Mouse (Mus musculus): ENCODE data around the gene Surf2. TPM values are rescaled to one million over a fixed set of nuclear protein-coding genes. Genes with fewer than 3 reads are reported as not detected.
A peak's percentile ranks its signal among the peaks of the same experiment; 100 is the strongest.

Gene Surf2
- total RNA-seq, 1 experiment = 32.3 TPM

DNA sequence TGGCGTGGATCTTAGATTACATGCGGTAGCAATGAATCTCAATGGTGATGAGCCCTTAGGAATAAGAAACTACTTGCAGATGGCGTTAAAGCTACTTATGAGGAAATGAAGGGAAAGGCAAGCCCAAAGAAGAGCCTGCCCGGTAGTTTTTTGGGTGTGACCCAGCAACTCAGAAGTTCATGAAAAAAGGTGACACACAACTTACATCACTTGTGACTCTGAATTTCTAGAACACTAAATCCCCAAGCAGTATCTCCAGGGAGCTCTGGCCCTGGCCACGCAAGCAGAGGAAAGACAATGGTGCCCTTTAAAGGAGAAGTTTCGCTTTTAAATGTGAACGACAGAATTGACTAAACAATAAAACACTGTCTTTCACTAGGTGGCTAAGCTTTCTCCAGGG is 12.9 kb upstream of the Surf2 start:
- H3K27ac ChIP-seq (ENCODE audit: insufficient read depth, low read depth, low read length, poor library complexity, severe bottlenecking) = peak overlapping the region; percentile 41; the same call in 1 of the 2 replicates
- TF ChIP-seq ZC3H11A (IDR thresholded peaks at IDR 0.05; ENCODE audit: borderline replicate concordance, low read depth, low read length) (no peak), CHD2 (IDR thresholded peaks at IDR 0.05; ENCODE audit: low read depth, low read length) (no peak), HCFC1 (IDR thresholded peaks at IDR 0.05; ENCODE audit: borderline replicate concordance, insufficient read depth, low read length) (no peak), ZNF384 (IDR thresholded peaks at IDR 0.05; ENCODE audit: low read depth, low read length) (no peak), MAFK (IDR thresholded peaks at IDR 0.05; ENCODE audit: insufficient read depth, low read depth, low read length) (no peak)
- peaks cover 48% of the 10 kb centered on the region for H3K36me3 ChIP-seq (ENCODE audit: control insufficient read depth, insufficient read depth, low read length, poor library complexity, severe bottlenecking)
- H3K4me1 ChIP-seq (ENCODE audit: control insufficient read depth in 2 of 2, insufficient read depth in 2 of 2, low read length in 2 of 2, poor library complexity in 1 of 2) = peaks cover 0 to 8% of the 10 kb centered on the region in 2 experiments; a peak in 1 of 4 replicates
- H3K9me3 ChIP-seq (ENCODE audit: control insufficient read depth, insufficient read depth, low read depth, low read length) = no peaks in the 10 kb centered on the region
- DNase-seq (ENCODE audit: low read depth, low spot score) = no peak
- in situ Hi-C loops (cut with MboI; ENCODE audit: low sequenced_read_pairs in 2 of 2, unreplicated experiment in 2 of 2) = loop anchor here in 1 of 2 experiments (25.0 kb wide), 1 partner anchor 466 kb away; the partner anchor contains the start of gene Sec16a
- peak overlapping the region; percentile 41; the same call in 1 of the 2 replicates for H3K9ac ChIP-seq (ENCODE audit: insufficient read depth, low read depth, low read length, poor library complexity, severe bottlenecking)
- peak overlapping the region; percentile 54 to 67 for H3K4me3 ChIP-seq (ENCODE audit: insufficient read depth in 1 of 2, low read depth in 1 of 2, low read length in 2 of 2, poor library complexity in 1 of 2, severe bottlenecking in 1 of 2)

DNA sequence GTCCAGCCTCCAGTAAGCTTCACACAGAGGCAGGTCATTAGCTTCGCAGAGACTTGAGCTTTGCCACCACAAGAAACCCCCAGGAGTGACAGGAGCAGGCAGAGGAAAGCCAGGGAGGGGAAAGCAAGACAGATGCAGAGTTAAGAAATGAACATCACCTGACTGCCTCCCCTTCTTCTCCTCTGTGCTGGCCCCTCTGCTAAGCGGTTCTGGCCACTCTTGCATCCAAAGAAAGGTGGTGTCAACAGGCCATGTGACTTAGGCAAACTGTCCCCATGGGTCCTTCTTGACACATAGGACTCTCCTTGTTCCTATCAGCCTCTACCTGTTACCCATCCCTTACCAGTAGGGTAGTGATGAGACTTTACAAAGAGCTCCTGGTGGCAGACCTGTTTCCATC is 10.2 kb upstream of the Surf2 start:
- in situ Hi-C loops (cut with MboI; ENCODE audit: low sequenced_read_pairs in 2 of 2, unreplicated experiment in 2 of 2) = loop anchor here in 1 of 2 experiments (25.0 kb wide), 1 partner anchor 469 kb away; the partner anchor contains the start of gene Sec16a
- H3K27ac ChIP-seq (ENCODE audit: insufficient read depth, low read depth, low read length, poor library complexity, severe bottlenecking) = no peak overlapping the region
- H3K4me1 ChIP-seq (ENCODE audit: control insufficient read depth in 2 of 2, insufficient read depth in 2 of 2, low read length in 2 of 2, poor library complexity in 1 of 2) = peaks cover 0 to 9% of the 10 kb centered on the region in 2 experiments; a peak in 1 of 4 replicates
- no peak for DNase-seq (ENCODE audit: low read depth, low spot score)
- no peak overlapping the region for H3K4me3 ChIP-seq (ENCODE audit: insufficient read depth in 1 of 2, low read depth in 1 of 2, low read length in 2 of 2, poor library complexity in 1 of 2, severe bottlenecking in 1 of 2)
- no peak overlapping the region for H3K9ac ChIP-seq (ENCODE audit: insufficient read depth, low read depth, low read length, poor library complexity, severe bottlenecking)
- TF ChIP-seq CHD2 (IDR thresholded peaks at IDR 0.05; ENCODE audit: low read depth, low read length) = no peak
- TF ChIP-seq ZNF384 (IDR thresholded peaks at IDR 0.05; ENCODE audit: low read depth, low read length) = no peak
- no peak for TF ChIP-seq MAFK (IDR thresholded peaks at IDR 0.05; ENCODE audit: insufficient read depth, low read depth, low read length)
- no peak for TF ChIP-seq HCFC1 (IDR thresholded peaks at IDR 0.05; ENCODE audit: borderline replicate concordance, insufficient read depth, low read length)
- no peak for TF ChIP-seq ZC3H11A (IDR thresholded peaks at IDR 0.05; ENCODE audit: borderline replicate concordance, low read depth, low read length)
- peaks cover 33% of the 10 kb centered on the region for H3K36me3 ChIP-seq (ENCODE audit: control insufficient read depth, insufficient read depth, low read length, poor library complexity, severe bottlenecking)
- H3K9me3 ChIP-seq (ENCODE audit: control insufficient read depth, insufficient read depth, low read depth, low read length) = no peaks in the 10 kb centered on the region

DNA sequence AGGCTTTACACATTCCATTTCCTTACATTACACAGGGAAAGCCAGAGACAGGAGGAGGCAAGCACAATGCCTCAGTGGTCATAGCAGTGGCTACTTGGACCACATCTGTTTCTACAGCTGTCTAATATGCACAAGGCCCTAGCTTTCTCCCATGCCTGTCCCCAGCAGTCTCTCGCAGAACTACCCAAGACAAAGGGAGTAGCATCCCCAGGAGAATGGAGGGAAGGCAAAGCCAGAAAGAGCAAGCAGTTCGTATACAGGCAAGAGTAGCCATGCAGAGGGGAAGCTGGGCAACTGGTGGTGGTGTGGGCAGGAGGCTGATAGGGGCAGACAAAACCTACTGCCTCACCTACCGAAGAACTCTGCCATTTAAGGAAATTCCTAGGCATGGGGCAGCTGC is 9.7 kb upstream of the Surf2 start:
- TF ChIP-seq MAFK (IDR thresholded peaks at IDR 0.05; ENCODE audit: insufficient read depth, low read depth, low read length) = no peak
- TF ChIP-seq ZNF384 (IDR thresholded peaks at IDR 0.05; ENCODE audit: low read depth, low read length) = no peak
- no peak for TF ChIP-seq HCFC1 (IDR thresholded peaks at IDR 0.05; ENCODE audit: borderline replicate concordance, insufficient read depth, low read length)
- no peak for TF ChIP-seq ZC3H11A (IDR thresholded peaks at IDR 0.05; ENCODE audit: borderline replicate concordance, low read depth, low read length)
- TF ChIP-seq CHD2 (IDR thresholded peaks at IDR 0.05; ENCODE audit: low read depth, low read length) = no peak
- H3K27ac ChIP-seq (ENCODE audit: insufficient read depth, low read depth, low read length, poor library complexity, severe bottlenecking) = no peak overlapping the region
- H3K4me1 ChIP-seq (ENCODE audit: control insufficient read depth in 2 of 2, insufficient read depth in 2 of 2, low read length in 2 of 2, poor library complexity in 1 of 2) = peaks cover 0 to 9% of the 10 kb centered on the region in 2 experiments; a peak in 1 of 4 replicates
- in situ Hi-C loops (cut with MboI; ENCODE audit: low sequenced_read_pairs in 2 of 2, unreplicated experiment in 2 of 2) = loop anchor here in 1 of 2 experiments (25.0 kb wide), 1 partner anchor 469 kb away; the partner anchor contains the start of gene Sec16a
- H3K36me3 ChIP-seq (ENCODE audit: control insufficient read depth, insufficient read depth, low read length, poor library complexity, severe bottlenecking) = peaks cover 35% of the 10 kb centered on the region
- H3K9ac ChIP-seq (ENCODE audit: insufficient read depth, low read depth, low read length, poor library complexity, severe bottlenecking) = no peak overlapping the region
- no peak overlapping the region for H3K4me3 ChIP-seq (ENCODE audit: insufficient read depth in 1 of 2, low read depth in 1 of 2, low read length in 2 of 2, poor library complexity in 1 of 2, severe bottlenecking in 1 of 2)
- no peak for DNase-seq (ENCODE audit: low read depth, low spot score)
- H3K9me3 ChIP-seq (ENCODE audit: control insufficient read depth, insufficient read depth, low read depth, low read length) = no peaks in the 10 kb centered on the region

DNA sequence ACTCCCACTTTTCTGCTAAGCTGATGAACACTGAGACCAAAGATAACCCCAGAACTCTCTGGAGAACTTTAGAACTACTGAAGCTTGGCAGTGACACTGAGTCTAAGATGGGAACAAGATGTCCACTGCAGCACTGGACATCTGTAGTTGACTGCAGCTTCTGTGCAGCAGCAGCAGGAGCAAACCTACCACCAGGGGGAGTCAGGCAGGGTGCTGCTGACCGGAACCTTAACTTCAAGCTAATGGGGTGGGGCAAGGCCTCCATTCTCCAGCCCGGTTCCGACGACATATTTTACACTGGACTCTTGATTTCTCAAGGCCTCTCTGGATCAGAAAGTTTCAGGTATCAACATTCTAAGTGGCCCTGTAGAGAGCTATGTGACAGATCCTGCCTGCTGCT is 9.1 kb upstream of the Surf2 start:
- no peak for DNase-seq (ENCODE audit: low read depth, low spot score)
- Histone ChIP-seq H3K36me3 (ENCODE audit: control insufficient read depth, insufficient read depth, low read length, poor library complexity, severe bottlenecking) (peaks cover 42% of the 10 kb centered on the region), H3K9me3 (ENCODE audit: control insufficient read depth, insufficient read depth, low read depth, low read length) (no peaks in the 10 kb centered on the region), H3K4me1 (ENCODE audit: control insufficient read depth in 2 of 2, insufficient read depth in 2 of 2, low read length in 2 of 2, poor library complexity in 1 of 2) (peaks cover 0 to 9% of the 10 kb centered on the region in 2 experiments; a peak in 1 of 4 replicates), H3K4me3 (ENCODE audit: insufficient read depth in 1 of 2, low read depth in 1 of 2, low read length in 2 of 2, poor library complexity in 1 of 2, severe bottlenecking in 1 of 2) (no peak overlapping the region), H3K9ac (ENCODE audit: insufficient read depth, low read depth, low read length, poor library complexity, severe bottlenecking) (no peak overlapping the region), H3K27ac (ENCODE audit: insufficient read depth, low read depth, low read length, poor library complexity, severe bottlenecking) (no peak overlapping the region)
- in situ Hi-C loops (cut with MboI; ENCODE audit: low sequenced_read_pairs in 2 of 2, unreplicated experiment in 2 of 2) = loop anchor here in 1 of 2 experiments (25.0 kb wide), 1 partner anchor 470 kb away; the partner anchor contains the start of gene Sec16a
- TF ChIP-seq CHD2 (IDR thresholded peaks at IDR 0.05; ENCODE audit: low read depth, low read length) (no peak), HCFC1 (IDR thresholded peaks at IDR 0.05; ENCODE audit: borderline replicate concordance, insufficient read depth, low read length) (no peak), ZNF384 (IDR thresholded peaks at IDR 0.05; ENCODE audit: low read depth, low read length) (no peak), ZC3H11A (IDR thresholded peaks at IDR 0.05; ENCODE audit: borderline replicate concordance, low read depth, low read length) (no peak), MAFK (IDR thresholded peaks at IDR 0.05; ENCODE audit: insufficient read depth, low read depth, low read length) (no peak)

Measured in ES-E14 (cell line).